Comparison of ENCODE assay signal across 10 mouse cellular contexts in genomic region chr2:165166664-165167435, GRCm38 (mm10).
A peak's percentile ranks its signal among the peaks of the same experiment; 100 is the strongest.
DNase-seq lines count a peak whose midpoint lies in the region; ATAC-seq and TF ChIP-seq lines count a peak whose summit lies in the region.
"Had no signal": no experiment of that assay in that cellular context is flagged by ENCODE, and none has a peak within 500 bp of the region (broad histone marks: within the 10 kb centered on the region; RNA-seq: fewer than 3 reads in every experiment).

No protein-coding gene starts in this region.

- no peak for ATAC-seq in kidney, embryonic 15.5 days (replicated peaks; ENCODE audit: low FRiP score)

- H3K27ac ChIP-seq in left cerebral cortex, adult 2 months: peak overlapping the region; percentile 47; the same call in 1 of the 2 replicates
- H3K27ac ChIP-seq in kidney, embryonic 15.5 days: no peak overlapping the region
- H3K27ac ChIP-seq: limb, embryonic 13.5 days had no signal

- 6% methylated on average over 18 of the region's 18 CpGs for WGBS in kidney, embryonic 15.5 days

- no peak overlapping the region for H3K9ac ChIP-seq in kidney, embryonic 15.5 days
- H3K9ac ChIP-seq: limb, embryonic 13.5 days had no signal

- H3K27me3 ChIP-seq in kidney, embryonic 15.5 days: peaks cover 94% of the 10 kb centered on the region

- no peak overlapping the region for H3K4me2 ChIP-seq in kidney, embryonic 15.5 days
- H3K4me2 ChIP-seq: limb, embryonic 13.5 days had no signal

- intact Hi-C loops in left cerebral cortex, adult 2 months (cut with DNase I): loop anchor here (5.0 kb wide), 1 partner anchor 65 kb away; the partner anchor contains the start of gene Cdh22
- intact Hi-C loops in heart, postnatal 10 days (cut with DNase I): no loop called here

- 0 out of 2 replicates have a peak, but pooled peaks cover 4% of the 10 kb centered on the region for H3K4me1 ChIP-seq in kidney, embryonic 15.5 days
- H3K4me1 ChIP-seq: megakaryocyte, embryonic 14.5 days had no signal

- DNase-seq in frontal cortex, adult 2 months (ENCODE audit: extremely low spot score in 1 of 2, low spot score in 1 of 2): peak; percentile 56 to 80
- DNase-seq in frontal cortex, postnatal 25 days (ENCODE audit: low spot score in 2 of 2): no peak
- DNase-seq in thymus, postnatal 4 days: peak; percentile 27
- DNase-seq in thymus, postnatal 0 days (ENCODE audit: low spot score): no peak
- DNase-seq in left cerebral cortex, adult 2 months (ENCODE audit: extremely low spot score in 1 of 2, low spot score in 2 of 2): peak in 1 of 2 experiments; percentile 70
- DNase-seq in heart, postnatal 10 days: no peak
- no peak for DNase-seq in spleen, adult 12 weeks (ENCODE audit: low spot score)

- no peaks in the 10 kb centered on the region for H3K9me3 ChIP-seq in kidney, embryonic 15.5 days (replicated peaks)
- H3K9me3 ChIP-seq: limb, embryonic 13.5 days; megakaryocyte, embryonic 14.5 days had no signal

- TF ChIP-seq CTCF in left cerebral cortex, adult 2 months (IDR thresholded peaks at IDR 0.05): no peak

- H3K36me3 ChIP-seq in kidney, embryonic 15.5 days: no peaks in the 10 kb centered on the region
- H3K36me3 ChIP-seq: limb, embryonic 13.5 days had no signal

- H3K4me3 ChIP-seq in left cerebral cortex, adult 2 months: no peak overlapping the region
- no peak overlapping the region for H3K4me3 ChIP-seq in kidney, embryonic 15.5 days (replicated peaks)
- H3K4me3 ChIP-seq: limb, embryonic 13.5 days; megakaryocyte, embryonic 14.5 days had no signal

Comparison
In these comparisons a context has a peak if more than half of its experiments do, and no peak if none do; other contexts are left out.
1. DNase-seq: peak in frontal cortex, adult 2 months (2 of 2) and thymus, postnatal 4 days (single experiment); none in frontal cortex, postnatal 25 days (0 of 2), thymus, postnatal 0 days (single experiment), heart, postnatal 10 days (0 of 2) and spleen, adult 12 weeks (single experiment).